In genomic region chr10:20045733-20046495, GRCm38 (mm10) we compare ENCODE assay signal across 7 mouse cellular contexts.
DNase-seq lines count a peak whose midpoint lies in the region; ATAC-seq and TF ChIP-seq lines count a peak whose summit lies in the region.

No protein-coding gene starts in this region.

- TF ChIP-seq POLR2A in thymus, adult 2 months (IDR thresholded peaks at IDR 0.05; ENCODE audit: control insufficient read depth, extremely low read depth, insufficient read depth, low read length, poor library complexity): no peak

- no peak for ATAC-seq in heart, embryonic 16.5 days (replicated peaks; ENCODE audit: extremely low read depth, insufficient read depth, low FRiP score)
- ATAC-seq in heart, postnatal 0 days (ENCODE audit: insufficient read depth, low read depth): no peak; the same call in 1 of the 2 replicates
- ATAC-seq in lung, embryonic 16.5 days (ENCODE audit: low read depth): peak; percentile 91

- no peak overlapping the region for H3K4me2 ChIP-seq in heart, embryonic 16.5 days (ENCODE audit: low read depth, low read length)
- H3K4me2 ChIP-seq in heart, postnatal 0 days (ENCODE audit: low read depth, low read length): no peak overlapping the region
- no peak overlapping the region for H3K4me2 ChIP-seq in lung, embryonic 16.5 days (ENCODE audit: low read depth, low read length)

- H3K4me3 ChIP-seq in heart, embryonic 16.5 days (ENCODE audit: low read length): no peak overlapping the region
- H3K4me3 ChIP-seq in heart, postnatal 0 days (ENCODE audit: low read depth, low read length): no peak overlapping the region
- no peak overlapping the region for H3K4me3 ChIP-seq in lung, embryonic 16.5 days (ENCODE audit: low read length)
- no peak overlapping the region for H3K4me3 ChIP-seq in thymus, adult 2 months (ENCODE audit: control insufficient read depth, insufficient read depth, low read length)

- WGBS in heart, embryonic 16.5 days: 45% methylated on average over 4 of the region's 4 CpGs
- 44% methylated on average over 4 of the region's 4 CpGs for WGBS in heart, postnatal 0 days
- 14% methylated on average over 4 of the region's 4 CpGs for WGBS in lung, embryonic 16.5 days
- 95% methylated on average over 4 of the region's 4 CpGs for WGBS in thymus, adult 2 months

- peak overlapping the region; percentile 39 for H3K27ac ChIP-seq in heart, embryonic 16.5 days (ENCODE audit: low read length)
- H3K27ac ChIP-seq in heart, postnatal 0 days (ENCODE audit: low read depth): no peak overlapping the region
- H3K27ac ChIP-seq in lung, embryonic 16.5 days (ENCODE audit: low read length): peak overlapping the region; percentile 82
- no peak overlapping the region for H3K27ac ChIP-seq in thymus, adult 2 months (ENCODE audit: control insufficient read depth, insufficient read depth, low read length)

- H3K4me1 ChIP-seq in heart, embryonic 16.5 days (ENCODE audit: control insufficient read depth, insufficient read depth, low read length): peaks cover 10% of the 10 kb centered on the region
- H3K4me1 ChIP-seq in heart, postnatal 0 days (ENCODE audit: control insufficient read depth, insufficient read depth): no peaks in the 10 kb centered on the region
- peaks cover 14% of the 10 kb centered on the region; the same call in 1 of the 2 replicates for H3K4me1 ChIP-seq in lung, embryonic 16.5 days (replicated peaks; ENCODE audit: control insufficient read depth, insufficient read depth, low read length)
- no peaks in the 10 kb centered on the region for H3K4me1 ChIP-seq in thymus, adult 2 months (replicated peaks; ENCODE audit: control insufficient read depth, insufficient read depth, low read length)

- no peaks in the 10 kb centered on the region for H3K9me3 ChIP-seq in heart, embryonic 16.5 days (replicated peaks; ENCODE audit: control insufficient read depth, low read length)
- H3K9me3 ChIP-seq in heart, postnatal 0 days (replicated peaks; ENCODE audit: control insufficient read depth, low read length): no peaks in the 10 kb centered on the region
- H3K9me3 ChIP-seq in lung, embryonic 16.5 days (ENCODE audit: control insufficient read depth, low read length): no peaks in the 10 kb centered on the region

- H3K36me3 ChIP-seq in heart, embryonic 16.5 days (ENCODE audit: control insufficient read depth, insufficient read depth): no peaks in the 10 kb centered on the region
- H3K36me3 ChIP-seq in heart, postnatal 0 days (replicated peaks; ENCODE audit: control insufficient read depth, insufficient read depth, low read length): 0 out of 2 replicates have a peak, but pooled peaks cover 7% of the 10 kb centered on the region
- no peaks in the 10 kb centered on the region for H3K36me3 ChIP-seq in lung, embryonic 16.5 days (ENCODE audit: control insufficient read depth, insufficient read depth, low read length)
- no peaks in the 10 kb centered on the region for H3K36me3 ChIP-seq in thymus, adult 2 months (ENCODE audit: control insufficient read depth, insufficient read depth, low read length)

- TF ChIP-seq EP300 in heart, postnatal 0 days (IDR thresholded peaks at IDR 0.05; ENCODE audit: low read depth): no peak

- no peaks in the 10 kb centered on the region for H3K27me3 ChIP-seq in heart, embryonic 16.5 days (ENCODE audit: control insufficient read depth, insufficient read depth, low read length)
- no peaks in the 10 kb centered on the region for H3K27me3 ChIP-seq in heart, postnatal 0 days (ENCODE audit: control insufficient read depth, insufficient read depth, low read length)
- H3K27me3 ChIP-seq in lung, embryonic 16.5 days (ENCODE audit: control insufficient read depth, insufficient read depth, low read depth, low read length): no peaks in the 10 kb centered on the region
- H3K27me3 ChIP-seq in thymus, adult 2 months (ENCODE audit: control insufficient read depth, insufficient read depth, low read length): no peaks in the 10 kb centered on the region

- DNase-seq in heart, postnatal 4 days: no peak
- DNase-seq in adipocyte (ENCODE audit: low spot score): peak; percentile 96
- DNase-seq in heart, postnatal 0 days (ENCODE audit: low spot score): peak; percentile 37
- DNase-seq in embryo, embryonic 10 days (ENCODE audit: low spot score): no peak
- DNase-seq in thymus, adult 2 months: no peak

- TF ChIP-seq CTCF in heart, postnatal 0 days (IDR thresholded peaks at IDR 0.05; ENCODE audit: low read depth): no peak
- TF ChIP-seq CTCF in thymus, adult 2 months (IDR thresholded peaks at IDR 0.05; ENCODE audit: borderline replicate concordance, control insufficient read depth, extremely low read depth, insufficient read depth, low read length, poor library complexity): no peak

- no peak overlapping the region for H3K9ac ChIP-seq in heart, embryonic 16.5 days (ENCODE audit: low read length)
- no peak overlapping the region for H3K9ac ChIP-seq in heart, postnatal 0 days (replicated peaks; ENCODE audit: low read depth, low read length)
- H3K9ac ChIP-seq in lung, embryonic 16.5 days (ENCODE audit: low read length): no peak overlapping the region

Comparison
In these comparisons a context has a peak if more than half of its experiments do, and no peak if none do; other contexts are left out.
1. H3K27ac ChIP-seq: peak in heart, embryonic 16.5 days (single experiment) and lung, embryonic 16.5 days (single experiment); none in heart, postnatal 0 days (single experiment) and thymus, adult 2 months (single experiment).
2. DNase-seq: peak in adipocyte (single experiment) and heart, postnatal 0 days (single experiment); none in heart, postnatal 4 days (single experiment), embryo, embryonic 10 days (single experiment) and thymus, adult 2 months (single experiment).